Mouse (Mus musculus): ENCODE data around the gene Sin3b.

DNA sequence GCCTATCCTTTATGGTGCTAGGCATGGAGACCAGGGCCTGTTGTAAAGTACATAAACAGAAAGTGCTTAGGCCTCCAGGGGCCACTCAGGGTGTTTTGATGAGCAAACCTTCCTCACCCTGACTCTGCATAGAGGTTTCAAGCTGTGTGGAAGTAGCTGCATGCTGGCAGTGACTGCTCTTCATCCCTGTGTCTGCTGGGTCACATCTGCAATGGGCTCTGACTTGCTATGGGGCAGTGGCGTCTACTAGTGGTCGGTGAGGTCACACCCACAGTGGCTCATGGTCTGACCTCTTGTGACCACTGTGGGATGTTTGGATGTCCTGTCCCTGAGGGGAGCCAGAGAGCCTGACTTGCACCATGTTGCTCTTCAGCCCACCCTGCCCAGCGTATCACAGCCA is 28.0 kb downstream of the Sin3b start:
- no peak for TF ChIP-seq TAL1 (IDR thresholded peaks at IDR 0.05; ENCODE audit: low read length)
- TF ChIP-seq GATA1 (IDR thresholded peaks at IDR 0.05; ENCODE audit: low read length), result no peak

Data from erythroblast, embryonic 14.5 days (primary cell).